Mouse (Mus musculus) erythroblast, embryonic 14.5 days (primary cell): ENCODE data around the gene Wdr1.

Experiments
- GATA1 ChIP-seq: IDR thresholded peaks from 2 replicates; pipeline ENCODE4 v1.6.1; 2012; ENCODE audit warnings: low read length, inconsistent platforms, mixed read lengths
- TAL1 ChIP-seq: IDR thresholded peaks from 3 replicates; pipeline ENCODE4 v1.6.1; 2012; ENCODE audit warnings: low read length, inconsistent platforms, mixed read lengths

DNA sequence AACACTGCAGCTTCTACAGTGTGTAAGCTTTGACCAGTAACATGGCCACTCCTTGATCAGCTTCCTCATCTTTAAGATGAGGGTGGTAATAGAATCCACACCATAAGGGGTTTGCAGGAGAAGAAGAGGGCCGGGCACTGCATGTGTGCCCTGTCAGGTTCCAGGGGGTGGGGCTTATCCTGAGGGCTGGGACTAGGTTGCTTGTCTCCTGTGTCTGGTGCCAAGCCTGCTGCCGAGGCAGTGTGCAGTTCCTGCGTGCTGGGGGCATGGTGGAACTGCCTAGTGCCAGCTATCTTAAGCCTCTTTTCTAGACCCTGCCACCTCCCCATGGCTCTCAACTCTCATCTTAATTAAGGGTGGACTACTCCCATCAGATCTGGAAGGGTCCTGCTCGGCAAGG is 84.0 kb downstream of the Wdr1 start:
- TF ChIP-seq TAL1 (no peak), GATA1 (no peak)
